Mouse (Mus musculus) NIH3T3 (cell line): ENCODE results near the gene Hist1h2bh.
"Not testable (repeated sequence)": the region's sequence is repeated elsewhere in the genome, so short reads cannot be mapped to it uniquely, and the experiment has no call there.

Experiments
- DNase-seq: peaks from one replicate; pipeline ENCODE4 v3.0.0-alpha.2; 2012; ENCODE audit warnings: low read depth

Hist1h2bh gene

GRCm38 (mm10) chr13:23551931-23552914 is 9.0 kb upstream of the Hist1h2bh start:
- no peak for DNase-seq

- peak; percentile 92 for DNase-seq
Observed at GRCm38 (mm10) chr13:23551146-23551834, 8.1 kb upstream of the Hist1h2bh start, which contains the start of gene Hist1h4f. TSS of gene Hist1h4f (minus strand) at chr13:23551648.

GRCm38 (mm10) chr13:23550761-23551145 is 7.6 kb upstream of the Hist1h2bh start:
- no peak for DNase-seq

- no peak for DNase-seq
Observed at GRCm38 (mm10) chr13:23546694-23547093, 3.5 kb upstream of the Hist1h2bh start.

GRCm38 (mm10) chr13:23544787-23545120 is 1.6 kb upstream of the Hist1h2bh start:
- not testable (repeated sequence) for DNase-seq

GRCm38 (mm10) chr13:23543965-23544786 is 984 bp upstream of the Hist1h2bh start, which contains the start of gene Hist1h3f:
TSS of gene Hist1h3f (plus strand) at chr13:23544052.
- peak; percentile 89 for DNase-seq

- DNase-seq = not testable (repeated sequence)
Observed at GRCm38 (mm10) chr13:23542225-23542980, 789 bp downstream of the Hist1h2bh start.

- no peak for DNase-seq
Observed at GRCm38 (mm10) chr13:23541497-23541896, 1.7 kb downstream of the Hist1h2bh start.

GRCm38 (mm10) chr13:23539821-23540220 is 3.4 kb downstream of the Hist1h2bh start:
- not testable (repeated sequence) for DNase-seq

GRCm38 (mm10) chr13:23538249-23538648 is 4.9 kb downstream of the Hist1h2bh start:
- no peak for DNase-seq

- DNase-seq = no peak
Observed at GRCm38 (mm10) chr13:23537006-23537710, 6.0 kb downstream of the Hist1h2bh start.

GRCm38 (mm10) chr13:23536076-23536822 is 6.9 kb downstream of the Hist1h2bh start:
- no peak for DNase-seq

GRCm38 (mm10) chr13:23535137-23536075 is 7.8 kb downstream of the Hist1h2bh start, which contains the start of gene Hist1h3g:
TSS of gene Hist1h3g (plus strand) at chr13:23535422.
- peak; percentile 90 for DNase-seq

GRCm38 (mm10) chr13:23534368-23535131 is 8.6 kb downstream of the Hist1h2bh start:
- no peak for DNase-seq

GRCm38 (mm10) chr13:23533560-23534367 is 9.4 kb downstream of the Hist1h2bh start, which contains the start of gene Hist1h2af:
TSS of gene Hist1h2af (plus strand) at chr13:23533906.
- peak; percentile 87 for DNase-seq

- DNase-seq = peak; percentile 22
Observed at GRCm38 (mm10) chr13:23532262-23533075, 10.7 kb downstream of the Hist1h2bh start.
